Mouse (Mus musculus): ENCODE measurements around the gene Tab2. TPM values are rescaled to one million over a fixed set of nuclear protein-coding genes. Genes with fewer than 3 reads are reported as not detected.

Tab2 gene
- polyA plus RNA-seq, 1 experiment = 39.3 TPM

DNA sequence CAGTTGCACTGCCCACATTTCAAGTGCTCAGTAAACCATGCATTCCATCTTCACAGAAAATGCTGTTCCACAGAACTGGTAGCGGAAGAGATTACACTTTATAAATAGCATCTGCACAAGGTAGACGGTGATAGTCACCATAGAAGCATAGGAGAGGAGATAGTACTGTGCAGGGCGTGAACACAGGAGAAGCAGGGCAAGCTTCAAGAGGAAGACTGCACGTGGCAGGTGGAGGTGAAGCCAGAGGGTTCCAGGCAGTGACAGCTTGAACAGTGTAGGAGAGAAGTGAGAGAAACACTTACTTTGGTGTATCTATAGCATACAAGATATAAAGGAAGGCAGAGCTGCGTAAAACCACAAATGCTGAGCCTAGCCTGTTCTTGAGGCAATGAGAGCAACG lies 3.0 kb upstream of the Tab2 start:
- no peak for DNase-seq
- no peak overlapping the region for H3K27ac ChIP-seq (ENCODE audit: insufficient read depth, low read length)
- 81% methylated on average over 6 of the region's 6 CpGs for WGBS
- H3K4me1 ChIP-seq (ENCODE audit: control insufficient read depth, insufficient read depth, low read length) = no peaks in the 10 kb centered on the region; the same call in 1 of the 2 replicates
- no peaks in the 10 kb centered on the region for H3K27me3 ChIP-seq (ENCODE audit: control insufficient read depth, insufficient read depth, low read length)
- H3K4me3 ChIP-seq (replicated peaks; ENCODE audit: insufficient read depth, low read depth, low read length) = no peak overlapping the region
- TF ChIP-seq POLR2A (IDR thresholded peaks at IDR 0.05; ENCODE audit: borderline replicate concordance, insufficient read depth, low read length) (no peak), CTCF (IDR thresholded peaks at IDR 0.05; ENCODE audit: borderline replicate concordance, insufficient read depth, low read depth, low read length) (no peak)

- WGBS = under 1% methylated on average over 39 of the region's 76 CpGs
- Histone ChIP-seq H3K4me3 (replicated peaks; ENCODE audit: insufficient read depth, low read depth, low read length) (peak overlapping the region; percentile 56), H3K27me3 (ENCODE audit: control insufficient read depth, insufficient read depth, low read length) (no peaks in the 10 kb centered on the region), H3K27ac (ENCODE audit: insufficient read depth, low read length) (no peak overlapping the region), H3K4me1 (ENCODE audit: control insufficient read depth, insufficient read depth, low read length) (no peaks in the 10 kb centered on the region; the same call in 1 of the 2 replicates)
- DNase-seq = peak; percentile 59 to 70
- TF ChIP-seq POLR2A (IDR thresholded peaks at IDR 0.05; ENCODE audit: borderline replicate concordance, insufficient read depth, low read length) = no peak
- TF ChIP-seq CTCF (IDR thresholded peaks at IDR 0.05; ENCODE audit: borderline replicate concordance, insufficient read depth, low read depth, low read length) = no peak
These were observed 352 bp downstream of the Tab2 start for GRCm38 (mm10) chr10:7955634-7956121.

- H3K4me1 ChIP-seq (ENCODE audit: control insufficient read depth, insufficient read depth, low read length) = no peaks in the 10 kb centered on the region; the same call in 1 of the 2 replicates
- WGBS = under 1% methylated on average over 26 of the region's 31 CpGs
- peak overlapping the region; percentile 64 for H3K27ac ChIP-seq (ENCODE audit: insufficient read depth, low read length)
- peak; percentile 41 to 58 for DNase-seq
- TF ChIP-seq CTCF (IDR thresholded peaks at IDR 0.05; ENCODE audit: borderline replicate concordance, insufficient read depth, low read depth, low read length) (no peak), POLR2A (IDR thresholded peaks at IDR 0.05; ENCODE audit: borderline replicate concordance, insufficient read depth, low read length) (no peak)
- peak overlapping the region; percentile 56 for H3K4me3 ChIP-seq (replicated peaks; ENCODE audit: insufficient read depth, low read depth, low read length)
- H3K27me3 ChIP-seq (ENCODE audit: control insufficient read depth, insufficient read depth, low read length) = no peaks in the 10 kb centered on the region
These were observed 919 bp downstream of the Tab2 start for GRCm38 (mm10) chr10:7954989-7955633.

- no peak overlapping the region for H3K27ac ChIP-seq (ENCODE audit: insufficient read depth, low read length)
- H3K4me3 ChIP-seq (replicated peaks; ENCODE audit: insufficient read depth, low read depth, low read length) = peak overlapping the region; percentile 56
- DNase-seq = no peak
- no peak for TF ChIP-seq CTCF (IDR thresholded peaks at IDR 0.05; ENCODE audit: borderline replicate concordance, insufficient read depth, low read depth, low read length)
- no peak for TF ChIP-seq POLR2A (IDR thresholded peaks at IDR 0.05; ENCODE audit: borderline replicate concordance, insufficient read depth, low read length)
- no peaks in the 10 kb centered on the region for H3K27me3 ChIP-seq (ENCODE audit: control insufficient read depth, insufficient read depth, low read length)
- H3K4me1 ChIP-seq (ENCODE audit: control insufficient read depth, insufficient read depth, low read length) = no peaks in the 10 kb centered on the region; the same call in 1 of the 2 replicates
- WGBS = 1% methylated on average over 5 of the region's 5 CpGs
These were observed 1.4 kb downstream of the Tab2 start for GRCm38 (mm10) chr10:7954627-7954988.

GRCm38 (mm10) chr10:7943006-7943405 lies 13.0 kb downstream of the Tab2 start:
- H3K27me3 ChIP-seq (ENCODE audit: control insufficient read depth, insufficient read depth, low read length) = no peaks in the 10 kb centered on the region
- H3K4me3 ChIP-seq (replicated peaks; ENCODE audit: insufficient read depth, low read depth, low read length) = no peak overlapping the region
- H3K4me1 ChIP-seq (ENCODE audit: control insufficient read depth, insufficient read depth, low read length) = peaks cover 6% of the 10 kb centered on the region
- no peak overlapping the region for H3K27ac ChIP-seq (ENCODE audit: insufficient read depth, low read length)
- WGBS = 11% methylated on average over 3 of the region's 3 CpGs
- no peak for DNase-seq
- no peak for TF ChIP-seq POLR2A (IDR thresholded peaks at IDR 0.05; ENCODE audit: borderline replicate concordance, insufficient read depth, low read length)
- no peak for TF ChIP-seq CTCF (IDR thresholded peaks at IDR 0.05; ENCODE audit: borderline replicate concordance, insufficient read depth, low read depth, low read length)

DNA sequence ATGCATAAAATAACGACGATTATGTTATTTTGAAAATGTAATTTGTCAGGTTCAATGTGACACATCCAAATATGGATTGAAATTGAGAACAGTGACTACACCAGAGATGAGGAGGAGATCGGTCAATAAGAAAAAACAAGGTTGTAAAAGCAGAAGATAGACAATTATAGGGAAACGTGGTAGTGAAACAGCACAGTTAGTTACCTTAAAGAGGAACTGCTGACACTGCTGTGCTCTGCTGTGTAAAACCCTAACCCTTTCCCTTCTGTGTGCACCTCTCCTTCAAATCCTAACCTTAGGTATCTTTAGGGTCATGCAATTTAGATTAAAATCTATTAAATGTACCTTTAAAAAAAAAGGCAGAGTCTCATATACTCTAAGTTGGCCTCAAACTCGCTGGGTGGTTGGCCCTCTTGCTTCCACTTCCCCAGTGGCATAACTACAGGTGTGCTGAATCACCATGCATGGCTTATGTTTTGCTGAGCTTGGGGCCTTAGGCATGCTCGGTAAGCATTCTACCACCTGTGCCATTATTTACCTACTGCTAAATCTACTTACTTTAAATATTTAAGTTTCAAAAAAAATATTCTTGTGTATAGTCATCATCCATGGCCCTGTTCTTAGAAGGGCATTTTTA lies 19.4 kb downstream of the Tab2 start:
- Histone ChIP-seq H3K4me1 (ENCODE audit: control insufficient read depth, insufficient read depth, low read length) (0 out of 2 replicates have a peak, but pooled peaks cover 2% of the 10 kb centered on the region), H3K27ac (ENCODE audit: insufficient read depth, low read length) (no peak overlapping the region), H3K27me3 (ENCODE audit: control insufficient read depth, insufficient read depth, low read length) (no peaks in the 10 kb centered on the region), H3K4me3 (replicated peaks; ENCODE audit: insufficient read depth, low read depth, low read length) (no peak overlapping the region)
- DNase-seq = no peak
- 68% methylated on average over 6 of the region's 6 CpGs for WGBS
- TF ChIP-seq CTCF (IDR thresholded peaks at IDR 0.05; ENCODE audit: borderline replicate concordance, insufficient read depth, low read depth, low read length) = no peak
- TF ChIP-seq POLR2A (IDR thresholded peaks at IDR 0.05; ENCODE audit: borderline replicate concordance, insufficient read depth, low read length) = no peak

DNA sequence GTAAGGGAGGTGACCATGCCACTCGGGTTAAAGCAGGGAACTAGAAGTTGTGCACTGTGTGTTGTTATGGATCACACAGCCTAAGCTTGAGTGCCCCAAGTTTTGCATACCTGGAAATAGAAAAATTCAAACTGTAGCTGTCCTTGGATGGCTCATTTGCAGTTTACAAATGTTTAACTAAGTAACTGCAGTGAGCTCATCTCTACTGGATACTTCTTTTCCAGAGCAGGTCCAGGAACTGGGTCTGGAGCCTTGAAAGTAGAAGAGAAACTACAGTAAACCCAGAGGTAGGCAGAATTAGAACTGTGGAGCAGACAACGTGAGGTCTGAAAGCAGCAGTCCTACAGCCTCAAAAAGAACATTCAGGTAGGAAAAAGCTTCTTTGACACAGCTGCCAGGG lies 23.1 kb downstream of the Tab2 start:
- H3K4me1 ChIP-seq (ENCODE audit: control insufficient read depth, insufficient read depth, low read length) = no peaks in the 10 kb centered on the region
- WGBS = 73% methylated on average over 2 of the region's 2 CpGs
- TF ChIP-seq POLR2A (IDR thresholded peaks at IDR 0.05; ENCODE audit: borderline replicate concordance, insufficient read depth, low read length) (no peak), CTCF (IDR thresholded peaks at IDR 0.05; ENCODE audit: borderline replicate concordance, insufficient read depth, low read depth, low read length) (no peak)

DNA sequence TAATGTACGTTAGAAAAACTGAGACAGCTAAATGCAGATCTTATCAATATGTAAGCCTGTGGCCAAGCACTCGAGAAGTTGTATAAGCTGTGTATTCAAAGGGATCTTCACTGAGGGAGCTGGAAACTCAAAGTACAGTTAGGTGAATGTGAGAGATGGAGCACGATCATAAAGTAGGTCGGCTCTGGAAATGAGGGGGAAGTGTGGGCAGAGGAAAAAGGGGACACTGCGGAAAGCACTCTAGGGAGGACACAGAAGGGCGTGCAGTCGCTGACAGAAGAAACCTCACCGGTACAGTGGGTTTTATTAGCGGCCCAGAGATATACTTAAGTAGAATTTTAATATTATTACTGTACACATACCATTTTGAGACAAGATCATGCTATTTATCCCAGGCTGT lies 27.0 kb downstream of the Tab2 start:
- no peak overlapping the region for H3K27ac ChIP-seq (ENCODE audit: insufficient read depth, low read length)
- H3K4me3 ChIP-seq (replicated peaks; ENCODE audit: insufficient read depth, low read depth, low read length) = no peak overlapping the region
- TF ChIP-seq POLR2A (IDR thresholded peaks at IDR 0.05; ENCODE audit: borderline replicate concordance, insufficient read depth, low read length) (no peak), CTCF (IDR thresholded peaks at IDR 0.05; ENCODE audit: borderline replicate concordance, insufficient read depth, low read depth, low read length) (no peak)
- 57% methylated on average over 9 of the region's 9 CpGs for WGBS
- H3K27me3 ChIP-seq (ENCODE audit: control insufficient read depth, insufficient read depth, low read length) = no peaks in the 10 kb centered on the region
- no peak for DNase-seq
- H3K4me1 ChIP-seq (ENCODE audit: control insufficient read depth, insufficient read depth, low read length) = no peaks in the 10 kb centered on the region; the same call in 1 of the 2 replicates

More for the DNA sequence above, 23.1 kb downstream of the Tab2 start:
- no peak for DNase-seq
- H3K27me3 ChIP-seq (ENCODE audit: control insufficient read depth, insufficient read depth, low read length) = no peaks in the 10 kb centered on the region
- no peak overlapping the region for H3K4me3 ChIP-seq (replicated peaks; ENCODE audit: insufficient read depth, low read depth, low read length)
- H3K27ac ChIP-seq (ENCODE audit: insufficient read depth, low read length) = no peak overlapping the region
